Mouse (Mus musculus) spleen, adult 2 months (tissue): ENCODE measurements around the gene Ppfibp1. TPM values are rescaled to one million over a fixed set of nuclear protein-coding genes. Genes with fewer than 3 reads are reported as not detected.

Source experiments
- DNase-seq, 2 experiments: peaks; one replicate each; pipeline versions ENCODE4 v3.0.0 to v3.0.0-alpha.2; 2012 to 2021; ENCODE audit warnings: low spot score in 2 of 2, low read depth in 1 of 2
- H3K27ac ChIP-seq: fragments of 200-500 bp; 2 replicates; pipeline ENCODE4 v1.5.1; 2012; ENCODE audit warnings: low read length, inconsistent platforms; ENCODE audit not compliant: insufficient read depth
- H3K27me3 ChIP-seq: fragments of 200-500 bp; 2 replicates; pipeline ENCODE4 v1.6.1; 2012; ENCODE audit warnings: mild to moderate bottlenecking, moderate library complexity, low read length, inconsistent platforms; ENCODE audit not compliant: control insufficient read depth, insufficient read depth
- H3K36me3 ChIP-seq: fragments of 200-500 bp; 2 replicates; pipeline ENCODE4 v1.6.1; 2012; ENCODE audit warnings: mild to moderate bottlenecking, low read length, inconsistent platforms; ENCODE audit not compliant: control insufficient read depth, insufficient read depth
- H3K4me1 ChIP-seq: fragments of 200-500 bp; 2 replicates; pipeline ENCODE4 v1.6.1; 2011; ENCODE audit warnings: inconsistent platforms; ENCODE audit not compliant: control insufficient read depth, insufficient read depth, insufficient read length
- H3K4me3 ChIP-seq: fragments of 200-500 bp; 2 replicates; pipeline ENCODE4 v1.5.1; 2011; ENCODE audit warnings: mild to moderate bottlenecking, inconsistent platforms; ENCODE audit not compliant: insufficient read depth, insufficient read length; ENCODE audit errors: extremely low read depth
- CTCF ChIP-seq: fragments of 200-500 bp; IDR thresholded peaks from 2 replicates; pipeline ENCODE4 v1.5.1; 2011; ENCODE audit warnings: mild to moderate bottlenecking, inconsistent platforms; ENCODE audit not compliant: insufficient read depth, insufficient read length, insufficient replicate concordance; ENCODE audit errors: extremely low read depth
- POLR2A ChIP-seq: fragments of 200-500 bp; IDR thresholded peaks from 2 replicates; pipeline ENCODE4 v1.6.1; 2011; ENCODE audit warnings: low read depth, low read length, inconsistent platforms
- WGBS: fragments of 180-500 bp; shearing (Covaris S2); methylation state at CpG from one replicate; pipeline ENCODE4 v1.1.7; 2018; 5-methylcytosine and 5-hydroxymethylcytosine counted together
- polyA plus RNA-seq: library from polyadenylated mRNA; depleted of rRNA; stranded (reverse); fragments of >200 nt; gene quantifications from 2 replicates; pipeline ENCODE4 v1.2.3, GENCODE M21; 2012

Gene Ppfibp1
- polyA plus RNA-seq, 1 experiment = 5.3 TPM

DNA sequence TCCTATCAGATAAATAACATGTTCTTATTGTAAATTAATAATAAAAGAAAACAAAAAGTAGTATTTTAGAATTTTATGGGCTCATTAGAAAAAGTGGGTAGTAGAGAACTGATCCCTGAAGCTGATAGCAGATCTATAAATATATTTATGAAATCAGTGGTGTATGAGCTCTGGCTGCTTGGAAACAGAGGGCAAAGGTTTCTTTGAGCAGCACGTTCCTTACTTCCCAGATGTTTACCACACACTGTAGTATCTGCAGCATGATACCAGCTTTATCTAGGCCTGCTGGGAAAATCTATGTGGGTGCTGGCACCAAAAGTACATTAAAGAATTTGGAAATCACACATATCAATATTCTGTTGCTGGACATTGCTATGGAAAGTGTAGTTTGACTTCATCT lies 84.5 kb downstream of the Ppfibp1 start:
- Histone ChIP-seq H3K4me3 (no peak overlapping the region), H3K4me1 (no peaks in the 10 kb centered on the region), H3K27ac (no peak overlapping the region), H3K36me3 (no peaks in the 10 kb centered on the region), H3K27me3 (no peaks in the 10 kb centered on the region)
- WGBS = 84% methylated on average over 1 of the region's 1 CpGs
- TF ChIP-seq CTCF = no peak
- TF ChIP-seq POLR2A = no peak
- no peak for DNase-seq

DNA sequence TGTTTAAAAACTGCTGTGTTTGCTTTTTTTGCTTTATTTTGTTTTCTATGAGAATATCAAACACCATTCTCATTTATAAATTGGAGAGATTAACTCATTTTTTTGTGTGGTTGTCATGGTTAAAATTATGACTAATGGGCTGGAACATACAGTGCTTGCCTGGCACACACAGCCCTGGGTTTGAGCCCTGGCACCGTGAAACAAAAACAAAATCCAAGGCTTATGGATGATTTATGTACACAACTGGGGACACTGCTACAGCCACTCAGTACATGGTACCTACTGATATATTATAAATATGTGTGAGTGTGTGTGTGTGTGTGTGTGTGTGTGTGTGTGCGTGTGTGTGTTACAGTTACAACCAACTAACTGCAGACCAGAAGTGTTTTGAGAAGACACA lies 85.1 kb downstream of the Ppfibp1 start:
- WGBS = 93% methylated on average over 2 of the region's 2 CpGs

DNA sequence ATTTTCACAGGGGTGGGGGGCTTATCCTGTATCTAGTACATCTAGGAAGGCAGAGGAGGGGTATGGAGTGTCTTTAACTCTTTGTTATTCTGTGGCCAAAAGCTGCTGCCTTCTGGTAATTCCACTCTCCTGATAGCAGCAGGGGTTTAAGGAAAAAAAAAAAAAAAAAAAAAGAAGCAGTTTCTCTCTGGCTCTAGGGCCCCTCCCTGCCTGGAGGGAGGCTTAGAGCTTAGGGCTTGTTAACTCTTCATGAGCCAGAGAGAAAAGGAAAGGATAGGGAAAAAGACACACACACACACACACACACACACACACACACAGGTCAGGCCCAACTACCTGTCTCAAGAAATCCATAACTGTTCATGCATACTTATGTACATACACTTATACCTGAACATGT lies 85.5 kb downstream of the Ppfibp1 start:
- Histone ChIP-seq H3K27ac (no peak overlapping the region), H3K36me3 (no peaks in the 10 kb centered on the region), H3K27me3 (no peaks in the 10 kb centered on the region), H3K4me1 (no peaks in the 10 kb centered on the region), H3K4me3 (no peak overlapping the region)
- TF ChIP-seq CTCF (no peak), POLR2A (no peak)
- DNase-seq = no peak

More for the DNA sequence above, 85.1 kb downstream of the Ppfibp1 start:
- TF ChIP-seq POLR2A = no peak
- DNase-seq = no peak
- Histone ChIP-seq H3K27me3 (no peaks in the 10 kb centered on the region), H3K36me3 (no peaks in the 10 kb centered on the region), H3K4me3 (no peak overlapping the region), H3K4me1 (no peaks in the 10 kb centered on the region), H3K27ac (no peak overlapping the region)

DNA sequence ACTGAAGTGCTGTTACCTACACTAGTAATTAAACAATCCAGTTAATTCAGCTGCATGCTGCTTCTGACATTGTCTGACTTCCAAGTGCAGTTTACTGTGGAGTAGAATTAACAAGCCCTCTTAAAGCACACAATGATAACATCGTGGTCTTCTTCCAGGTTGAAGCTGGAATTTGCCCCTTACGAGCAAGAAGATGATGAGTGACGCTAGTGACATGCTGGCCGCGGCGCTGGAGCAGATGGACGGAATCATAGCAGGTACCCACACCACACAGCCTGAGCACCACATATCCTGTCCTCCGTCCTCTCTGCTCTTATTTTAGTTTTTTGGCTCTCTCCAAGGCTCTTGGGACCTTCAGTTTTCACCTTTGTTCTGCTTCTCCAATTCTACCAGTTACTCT lies 88.2 kb downstream of the Ppfibp1 start:
- 93% methylated on average over 8 of the region's 8 CpGs for WGBS
- no peak overlapping the region for H3K4me3 ChIP-seq
- H3K4me1 ChIP-seq = no peaks in the 10 kb centered on the region
- TF ChIP-seq CTCF = no peak
- TF ChIP-seq POLR2A = no peak
- no peak for DNase-seq
- H3K27me3 ChIP-seq = no peaks in the 10 kb centered on the region
- H3K36me3 ChIP-seq = no peaks in the 10 kb centered on the region
- H3K27ac ChIP-seq = no peak overlapping the region

DNA sequence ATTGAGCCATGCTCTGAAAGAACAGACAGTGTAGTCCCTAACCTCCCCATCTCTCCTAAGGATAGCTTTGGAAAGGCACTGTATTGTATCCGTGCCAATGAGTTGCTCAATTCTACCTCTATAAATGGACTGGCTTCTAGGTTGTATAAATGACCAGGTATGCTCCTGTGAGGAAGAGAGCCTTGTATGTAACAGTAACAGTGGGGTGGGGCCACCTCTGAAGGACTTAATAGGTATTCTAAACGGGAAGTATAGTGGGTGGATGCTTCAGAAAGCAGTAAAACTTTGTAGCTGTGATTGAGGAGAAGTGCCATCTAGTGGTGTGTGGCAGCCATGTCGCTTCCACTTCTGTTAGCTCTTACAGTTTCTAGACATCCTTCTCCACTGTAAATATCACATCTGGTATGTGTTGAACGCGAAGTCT lies 90.4 kb downstream of the Ppfibp1 start:
- Histone ChIP-seq H3K4me1 (no peaks in the 10 kb centered on the region), H3K36me3 (no peaks in the 10 kb centered on the region)
- 62% methylated on average over 5 of the region's 5 CpGs for WGBS

DNA sequence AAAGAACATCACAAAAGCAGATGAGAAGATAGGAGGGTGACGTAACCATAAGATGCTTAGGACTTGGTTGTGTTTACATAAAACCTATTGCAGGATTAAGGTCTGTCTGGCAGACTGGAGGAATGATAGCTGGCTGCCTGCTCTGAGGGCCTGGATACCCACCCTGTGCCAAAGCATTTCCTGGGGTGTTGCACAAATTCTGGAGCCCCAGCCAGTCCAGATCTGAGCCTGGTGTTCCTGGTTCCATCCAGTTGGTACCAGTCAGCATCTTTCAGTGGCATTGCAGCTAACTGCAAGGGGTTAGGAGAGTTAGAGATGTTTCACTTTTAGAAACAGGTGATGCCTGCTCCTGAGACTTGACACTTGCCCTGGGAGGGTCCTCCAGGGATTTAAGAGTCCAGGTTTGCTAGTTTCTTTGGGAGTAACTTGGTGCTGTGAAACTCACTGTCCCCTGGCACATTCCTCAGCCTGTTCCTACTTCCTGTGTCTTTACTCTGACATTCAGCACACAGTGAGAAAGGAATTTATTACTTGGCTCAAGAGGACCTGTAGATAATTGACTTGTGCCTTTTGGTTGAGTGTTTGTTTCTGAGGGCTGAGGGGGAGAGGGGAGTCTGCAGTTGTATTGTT lies 90.9 kb downstream of the Ppfibp1 start:
- WGBS = 90% methylated on average over 1 of the region's 1 CpGs
- Histone ChIP-seq H3K27ac (no peak overlapping the region), H3K4me1 (no peaks in the 10 kb centered on the region), H3K36me3 (no peaks in the 10 kb centered on the region), H3K4me3 (no peak overlapping the region), H3K27me3 (no peaks in the 10 kb centered on the region)
- DNase-seq = no peak
- no peak for TF ChIP-seq CTCF
- no peak for TF ChIP-seq POLR2A

More for the DNA sequence above, 90.4 kb downstream of the Ppfibp1 start:
- TF ChIP-seq CTCF (no peak), POLR2A (no peak)
- Histone ChIP-seq H3K27me3 (no peaks in the 10 kb centered on the region), H3K4me3 (no peak overlapping the region), H3K27ac (no peak overlapping the region)
- DNase-seq = no peak

DNA sequence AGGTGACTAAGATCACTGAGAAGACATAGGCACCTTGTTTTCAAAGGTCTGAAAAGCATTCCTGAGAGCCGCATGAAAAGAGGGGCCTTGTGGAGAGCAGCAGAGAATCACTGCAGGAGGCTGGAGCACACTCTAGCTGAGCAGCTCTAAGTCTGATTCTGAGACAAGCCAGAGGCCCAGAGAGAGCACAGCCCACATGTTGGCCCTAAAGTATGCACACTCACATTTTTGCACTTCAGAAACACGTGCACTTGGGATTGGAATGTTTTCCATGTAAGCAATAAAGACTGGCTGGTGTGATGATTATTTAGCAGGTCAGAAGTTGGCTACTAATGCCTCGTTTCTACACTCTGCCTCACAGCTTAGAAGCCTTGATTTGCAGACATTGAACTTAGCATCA lies 91.7 kb downstream of the Ppfibp1 start:
- Histone ChIP-seq H3K27ac (no peak overlapping the region), H3K4me1 (no peaks in the 10 kb centered on the region), H3K36me3 (no peaks in the 10 kb centered on the region), H3K4me3 (no peak overlapping the region), H3K27me3 (no peaks in the 10 kb centered on the region)
- WGBS = 78% methylated on average over 3 of the region's 3 CpGs
- TF ChIP-seq POLR2A (no peak), CTCF (no peak)
- no peak for DNase-seq
